Mouse (Mus musculus) lung, postnatal 14 days (tissue): ENCODE data around the gene Obscn.
"Not testable (repeated sequence)": the region's sequence is repeated elsewhere in the genome, so short reads cannot be mapped to it uniquely, and the experiment has no call there.

Experiments used
- DNase-seq: peaks from one replicate; pipeline ENCODE4 v3.0.0; 2021

Obscn gene

GRCm38 (mm10) chr11:58959186-58959825 is 176.9 kb downstream of the Obscn start:
- DNase-seq, result no peak

DNA sequence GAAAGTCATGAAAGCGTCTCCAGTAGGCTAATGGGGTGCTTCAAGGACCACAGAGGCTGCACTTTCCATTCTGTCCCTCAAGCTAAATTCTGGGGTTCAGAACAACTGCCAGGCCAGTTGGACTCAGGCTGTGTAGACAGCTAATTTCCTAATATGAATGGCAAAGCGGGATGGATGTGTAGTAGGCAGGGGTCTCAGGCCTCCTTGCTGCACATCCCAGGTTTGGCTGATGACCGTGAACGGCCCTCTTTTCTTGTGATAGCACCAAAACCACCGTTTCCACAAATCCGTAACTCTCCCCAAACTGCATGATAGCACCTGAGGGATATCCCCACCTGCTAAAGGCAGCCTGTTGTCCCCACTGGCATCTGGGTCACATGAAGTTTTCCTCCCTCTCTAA is 177.7 kb downstream of the Obscn start:
- no peak for DNase-seq

GRCm38 (mm10) chr11:58957226-58957914 is 178.8 kb downstream of the Obscn start:
- DNase-seq, result no peak

DNA sequence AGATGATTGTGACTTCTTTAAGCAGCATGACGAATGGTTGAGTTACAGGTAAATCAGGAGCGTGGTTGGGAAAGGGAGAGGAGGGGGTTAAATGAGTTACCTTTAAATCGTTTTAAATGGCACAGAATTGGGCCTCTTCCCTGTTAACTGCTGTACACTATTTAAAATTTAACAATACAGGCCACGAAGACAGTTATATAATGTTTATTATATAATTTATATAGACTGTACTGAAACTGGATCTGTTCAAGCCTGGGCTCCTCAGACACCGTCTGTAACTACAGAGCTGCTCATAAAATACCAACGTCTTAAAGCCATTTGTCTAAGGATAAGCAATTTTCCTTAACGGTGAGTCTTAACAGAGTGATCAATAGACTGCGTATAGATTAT is 180.3 kb downstream of the Obscn start:
- DNase-seq, result no peak

DNA sequence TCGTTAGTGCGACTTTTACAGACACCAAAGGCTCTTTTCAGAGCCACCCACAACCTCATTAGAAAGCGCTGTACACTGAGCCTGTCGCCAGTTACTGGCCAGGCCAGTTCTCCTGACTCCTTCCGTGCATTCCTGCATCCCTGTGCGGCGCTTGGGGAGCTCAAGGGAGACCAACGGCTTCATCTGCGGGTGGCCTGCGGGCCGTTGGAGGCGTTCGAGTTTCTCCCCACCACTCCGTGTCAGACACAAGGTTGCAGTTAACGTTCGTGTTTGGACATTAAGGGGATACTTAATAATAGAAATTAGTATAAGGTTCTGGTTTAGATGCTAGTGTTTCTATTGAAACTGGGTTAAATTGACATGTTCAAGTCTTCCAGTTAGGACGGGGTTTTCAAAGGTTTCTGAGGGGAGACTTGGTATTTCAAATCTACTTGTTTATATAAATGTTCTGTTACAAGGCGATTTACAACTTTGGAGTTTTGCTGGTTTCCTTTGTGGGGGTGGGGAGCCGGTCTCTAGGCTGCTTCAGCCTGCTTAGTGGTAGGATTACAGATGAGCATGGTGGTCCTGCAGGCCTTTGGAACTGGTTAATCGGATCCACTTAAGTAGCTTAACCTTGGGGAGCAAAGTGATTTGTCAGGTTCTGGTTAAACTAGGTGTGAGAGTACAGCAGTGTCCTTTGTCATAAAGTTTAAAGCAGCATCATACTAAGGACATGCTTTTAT is 180.9 kb downstream of the Obscn start:
- DNase-seq, result no peak

DNA sequence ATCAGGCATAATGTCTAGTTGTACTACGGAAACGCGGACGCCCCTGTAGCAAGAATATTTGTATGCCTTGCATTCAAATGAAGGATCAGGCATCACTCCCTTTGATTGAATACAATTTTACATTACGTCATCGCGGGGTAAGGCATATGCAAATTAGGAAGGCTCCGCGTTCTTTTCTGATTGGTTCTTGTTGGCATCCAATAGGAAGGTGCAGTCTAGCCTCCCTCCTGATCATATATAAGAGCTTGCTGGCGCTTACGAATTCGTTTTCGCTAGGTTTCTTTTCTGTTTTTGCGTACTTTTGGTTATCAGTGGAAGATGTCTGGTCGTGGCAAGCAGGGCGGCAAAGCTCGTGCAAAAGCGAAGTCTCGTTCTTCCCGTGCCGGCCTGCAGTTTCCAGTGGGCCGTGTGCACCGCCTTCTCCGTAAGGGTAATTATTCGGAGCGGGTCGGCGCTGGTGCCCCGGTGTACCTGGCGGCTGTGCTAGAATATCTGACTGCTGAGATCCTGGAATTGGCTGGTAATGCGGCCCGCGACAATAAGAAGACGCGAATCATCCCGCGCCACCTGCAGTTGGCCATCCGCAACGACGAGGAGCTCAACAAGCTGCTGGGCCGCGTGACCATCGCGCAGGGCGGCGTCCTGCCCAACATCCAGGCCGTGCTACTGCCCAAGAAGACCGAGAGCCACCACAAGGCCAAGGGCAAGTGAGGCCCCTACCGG is 181.6 kb downstream of the Obscn start, which contains the start of the genes Hist3h2a and Trim17:
Gene Hist3h2a, plus strand, starts transcription at position 266 of the 723 bp plus-strand sequence.
Gene Trim17, plus strand, starts transcription at position 266 of the 723 bp plus-strand sequence.
- DNase-seq, result peak; percentile 82

GRCm38 (mm10) chr11:58954170-58954419 is 182.1 kb downstream of the Obscn start:
- not testable (repeated sequence) for DNase-seq

DNA sequence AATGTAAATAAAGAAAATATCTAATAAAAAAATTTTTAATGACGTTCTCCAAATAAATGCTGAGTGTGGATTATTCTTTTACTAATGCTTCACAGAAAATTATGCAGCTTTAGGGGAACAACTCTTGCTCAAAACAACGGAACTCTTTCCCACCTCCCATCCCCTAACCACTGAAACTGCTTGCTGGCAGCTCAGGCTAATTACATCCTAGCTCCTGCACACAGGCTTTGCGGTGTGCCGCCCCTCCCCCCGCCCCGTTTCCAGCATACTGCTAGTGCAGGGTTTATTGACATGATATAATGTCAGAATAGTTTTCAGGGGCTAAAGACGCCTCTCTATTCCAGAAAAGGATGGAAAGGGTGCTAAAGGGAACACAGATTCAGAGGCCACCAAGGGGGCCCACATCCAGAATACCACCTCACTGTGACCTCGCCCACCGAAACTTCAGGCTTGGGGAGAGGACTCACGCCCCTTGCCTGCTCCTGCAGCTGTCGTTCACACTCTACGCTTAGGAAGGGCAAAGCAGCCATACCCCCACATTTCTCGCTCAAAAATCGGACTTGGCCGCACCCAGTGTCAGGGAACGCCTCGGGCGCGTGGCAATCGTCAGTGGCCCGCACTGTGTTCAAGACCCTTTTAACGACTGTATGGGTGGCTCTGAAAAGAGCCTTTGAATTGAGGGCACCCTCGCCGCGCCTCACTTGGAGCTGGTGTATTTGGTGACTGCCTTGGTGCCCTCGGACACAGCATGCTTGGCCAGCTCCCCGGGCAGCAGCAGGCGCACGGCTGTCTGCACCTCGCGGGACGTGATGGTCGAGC is 182.6 kb downstream of the Obscn start:
- peak; percentile 25 for DNase-seq

DNA sequence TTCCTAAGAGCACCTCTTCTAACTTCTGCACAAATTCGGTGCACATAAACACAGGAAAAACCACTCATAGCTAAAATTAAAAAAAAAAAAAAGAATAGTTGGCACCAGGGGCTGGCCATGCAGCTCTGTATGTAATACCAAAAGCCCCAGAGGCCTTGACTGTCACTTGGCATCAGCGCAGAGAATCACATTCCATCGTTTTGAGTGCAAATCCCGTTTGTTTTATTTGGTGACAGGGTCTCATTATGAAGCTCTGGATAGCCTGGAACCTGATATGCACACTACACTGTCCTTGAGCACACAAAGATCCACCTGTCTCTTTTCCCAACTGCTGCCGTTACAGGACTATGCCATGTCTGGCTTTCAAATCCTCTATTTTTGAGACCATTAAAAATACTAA is 185.0 kb downstream of the Obscn start:
- DNase-seq, result no peak

GRCm38 (mm10) chr11:58949480-58950431 is 186.4 kb downstream of the Obscn start:
- no peak for DNase-seq

GRCm38 (mm10) chr11:58948542-58949479 is 187.4 kb downstream of the Obscn start, which contains the start of gene Hist3h2ba:
Gene Hist3h2ba, plus strand, starts transcription at chr11:58948920.
- DNase-seq, result peak; percentile 29

GRCm38 (mm10) chr11:58947798-58948528 is 188.2 kb downstream of the Obscn start:
- no peak for DNase-seq

DNA sequence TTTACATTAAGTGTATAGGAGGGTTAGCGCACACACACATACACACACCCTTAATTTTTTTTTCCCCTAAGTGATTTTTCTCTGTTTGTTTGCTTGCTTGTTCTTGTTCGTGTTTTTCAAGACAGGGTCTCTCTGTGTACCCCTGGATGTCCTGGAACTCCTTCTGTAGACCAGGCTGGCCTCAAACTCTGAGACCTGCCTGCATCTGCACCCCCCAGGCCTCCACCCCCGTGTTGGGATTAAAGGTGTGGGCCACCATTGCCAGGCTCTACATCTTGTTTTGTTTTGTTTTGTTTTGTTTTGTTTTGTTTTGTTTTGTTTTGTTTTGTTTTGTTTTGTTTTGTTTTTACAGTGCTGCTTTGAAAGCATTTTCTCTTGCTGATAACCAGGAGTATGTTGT is 188.9 kb downstream of the Obscn start:
- DNase-seq, result no peak
